Mouse (Mus musculus): ENCODE data around the gene Cdh4.

- TF ChIP-seq EP300 (IDR thresholded peaks at IDR 0.05; ENCODE audit: low read depth) (no peak), CTCF (IDR thresholded peaks at IDR 0.05; ENCODE audit: low read depth) (no peak)
These were observed 300.2 kb downstream of the Cdh4 start for GRCm38 (mm10) chr2:179742419-179742818.
